Mouse (Mus musculus) spleen, adult 2 months (tissue): ENCODE measurements around the gene Ptpn13.

Experiments used
- CTCF ChIP-seq: fragments of 200-500 bp; IDR thresholded peaks from 2 replicates; pipeline ENCODE4 v1.5.1; 2011; ENCODE audit warnings: mild to moderate bottlenecking, inconsistent platforms; ENCODE audit not compliant: insufficient read depth, insufficient read length, insufficient replicate concordance; ENCODE audit errors: extremely low read depth
- POLR2A ChIP-seq: fragments of 200-500 bp; IDR thresholded peaks from 2 replicates; pipeline ENCODE4 v1.6.1; 2011; ENCODE audit warnings: low read depth, low read length, inconsistent platforms

DNA sequence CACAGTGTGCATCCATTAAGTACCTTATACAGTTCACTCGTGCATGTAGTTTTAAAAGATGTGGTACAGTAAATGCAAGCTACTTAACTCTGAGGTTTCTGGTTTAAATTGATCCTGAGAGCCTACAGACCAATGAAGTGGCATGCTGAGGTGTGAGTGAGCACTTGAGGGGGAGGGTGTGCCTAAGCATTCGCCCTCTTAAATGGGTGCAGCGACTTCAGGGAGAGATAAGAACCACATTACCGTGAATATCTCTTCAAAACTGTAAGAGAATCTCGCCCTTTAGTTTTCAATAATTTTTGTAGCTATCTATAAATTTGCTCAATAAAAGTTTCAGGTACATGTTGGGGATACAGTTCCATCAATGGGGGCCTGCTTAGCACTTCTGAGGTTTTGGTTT, 54.5 kb downstream of the Ptpn13 start:
- TF ChIP-seq CTCF (no peak), POLR2A (no peak)
